Comparison of ENCODE assay signal across 8 mouse cellular contexts in genomic region chr6:47813257-47813878, GRCm38 (mm10). TPM values are rescaled to one million over a fixed set of nuclear protein-coding genes. Genes with fewer than 3 reads are reported as not detected.
DNase-seq lines count a peak whose midpoint lies in the region; ATAC-seq and TF ChIP-seq lines count a peak whose summit lies in the region.

TSS of gene Pdia4 (minus strand) at chr6:47813430.

- H3K9me3 ChIP-seq in hindbrain, embryonic 10.5 days: no peaks in the 10 kb centered on the region
- no peaks in the 10 kb centered on the region for H3K9me3 ChIP-seq in lung, postnatal 0 days (ENCODE audit: low read length)

- H3K4me3 ChIP-seq in hindbrain, embryonic 10.5 days: peak within 1 kb of the TSS; percentile 85
- peak within 1 kb of the TSS; percentile 78 for H3K4me3 ChIP-seq in lung, postnatal 0 days (ENCODE audit: low read depth, low read length)

- peak within 1 kb of the TSS; percentile 70 for H3K9ac ChIP-seq in lung, postnatal 0 days (replicated peaks; ENCODE audit: low read depth)

- TF ChIP-seq EP300 in lung, postnatal 0 days (IDR thresholded peaks at IDR 0.05): no peak

- peak within 1 kb of the TSS; percentile 81 for H3K4me2 ChIP-seq in lung, postnatal 0 days (replicated peaks; ENCODE audit: low read depth, low read length)

- H3K36me3 ChIP-seq in hindbrain, embryonic 10.5 days: peaks cover 26% of the 10 kb centered on the region
- H3K36me3 ChIP-seq in lung, postnatal 0 days (ENCODE audit: insufficient read depth, low read length): no peaks in the 10 kb centered on the region

- no peaks in the 10 kb centered on the region for H3K27me3 ChIP-seq in hindbrain, embryonic 10.5 days (ENCODE audit: insufficient read depth, poor library complexity, severe bottlenecking)
- no peaks in the 10 kb centered on the region for H3K27me3 ChIP-seq in lung, postnatal 0 days (replicated peaks; ENCODE audit: insufficient read depth, low read length)

- peak within 1 kb of the TSS; percentile 95 for H3K27ac ChIP-seq in hindbrain, embryonic 10.5 days
- H3K27ac ChIP-seq in lung, postnatal 0 days (ENCODE audit: low read length): peak within 1 kb of the TSS; percentile 81

- ATAC-seq in frontal cortex, adult (ENCODE audit: low TSS enrichment): peak; percentile 95
- peak; percentile 99 for ATAC-seq in lung, postnatal 0 days

- TF ChIP-seq CTCF in lung, postnatal 0 days (IDR thresholded peaks at IDR 0.05): no peak

- peak; percentile 96 for DNase-seq in MN1 (ENCODE audit: low spot score)
- peak; percentile 97 for DNase-seq in cerebellum, adult 9-10 months
- peak; percentile 100 for DNase-seq in hindbrain, embryonic 10.5 days (ENCODE audit: low spot score)
- DNase-seq in layer of hippocampus, adult 9-11 months: peak; percentile 98
- peak; percentile 100 for DNase-seq in lung, postnatal 0 days (ENCODE audit: low spot score)
- DNase-seq in ovary, postnatal 14 days (ENCODE audit: low spot score): peak; percentile 95
- peak; percentile 99 for DNase-seq in thymus, postnatal 14 days

- peaks cover 36% of the 10 kb centered on the region for H3K4me1 ChIP-seq in hindbrain, embryonic 10.5 days (replicated peaks)
- peaks cover 11% of the 10 kb centered on the region; the same call in 1 of the 2 replicates for H3K4me1 ChIP-seq in lung, postnatal 0 days (ENCODE audit: insufficient read depth, low read depth, low read length)

- WGBS in hindbrain, embryonic 10.5 days: under 1% methylated on average over 44 of the region's 44 CpGs
- 2% methylated on average over 39 of the region's 44 CpGs for WGBS in lung, postnatal 0 days

RNA-seq across cellular contexts. Expression of gene Pdia4, which starts in this region (rescaled TPM):
- 242 and 299 TPM in 2 replicates for polyA plus RNA-seq in hindbrain, embryonic 10.5 days (2016; fragmentation: Nextera tagmentation; extraction: Ambion mirVana)
- polyA plus RNA-seq in lung, postnatal 0 days (2015; fragmentation: Nextera tagmentation; extraction: Ambion mirVana): 98.0 and 123 TPM in 2 replicates

Comparison
In these comparisons a context has a peak if more than half of its experiments do, and no peak if none do; other contexts are left out.
1. Peak in every context shown above with its lines: DNase-seq, ATAC-seq, H3K4me3 ChIP-seq and H3K27ac ChIP-seq.